Mouse (Mus musculus) G1E-ER4 (cell line): Measurements from ENCODE around the gene Pycr1. TPM values are rescaled to one million over a fixed set of nuclear protein-coding genes. Genes with fewer than 3 reads are reported as not detected.

Experiments
- GATA1 ChIP-seq: IDR thresholded peaks from one replicate; pipeline ENCODE4 v1.8.0; 2012; ENCODE audit warnings: low read length, inconsistent platforms
- polyA plus RNA-seq: library from polyadenylated mRNA; stranded (reverse); fragments of >175 nt; gene quantifications from 2 replicates; pipeline ENCODE4 v1.2.3, GENCODE M21; 2012

Gene Pycr1
- polyA plus RNA-seq, 1 experiment: 1.8 TPM

- TF ChIP-seq GATA1: no peak
Observed at GRCm38 (mm10) chr11:120605667-120606066, 37.9 kb downstream of the Pycr1 start.

GRCm38 (mm10) chr11:120603545-120603944, 40.0 kb downstream of the Pycr1 start:
- no peak for TF ChIP-seq GATA1

- no peak for TF ChIP-seq GATA1
Observed at GRCm38 (mm10) chr11:120600716-120601115, 42.9 kb downstream of the Pycr1 start.

GRCm38 (mm10) chr11:120598990-120599549, 44.5 kb downstream of the Pycr1 start:
- no peak for TF ChIP-seq GATA1

- no peak for TF ChIP-seq GATA1
Observed at GRCm38 (mm10) chr11:120598283-120598989, 45.1 kb downstream of the Pycr1 start, which contains the start of the genes Alyref and Anapc11. Gene Alyref (minus strand): TSS chr11:120598365. Gene Anapc11 (plus strand): TSS chr11:120598421.

GRCm38 (mm10) chr11:120597240-120598235, 46.0 kb downstream of the Pycr1 start:
- no peak for TF ChIP-seq GATA1

- peak; percentile 35 for TF ChIP-seq GATA1
Observed at GRCm38 (mm10) chr11:120588531-120588930, 55.0 kb downstream of the Pycr1 start.

Other genes with a start within 250 kb of the Pycr1 start
- 55.2 and 115 TPM in 2 replicates for gene Nploc4, start 206.1 kb downstream of the Pycr1 start, polyA plus RNA-seq
- gene Tspan10, start 201.1 kb downstream of the Pycr1 start, polyA plus RNA-seq: not detected in 2 replicates
- 0.17 and 0.31 TPM in 2 replicates for gene Pde6g, start 190.3 kb downstream of the Pycr1 start, polyA plus RNA-seq
- 20.5 and 22.7 TPM in 2 replicates for gene Oxld1, start 185.7 kb downstream of the Pycr1 start, polyA plus RNA-seq
- gene Ccdc137, start 185.7 kb downstream of the Pycr1 start, polyA plus RNA-seq: 50.2 and 76.0 TPM in 2 replicates
- 26.9 and 44.9 TPM in 2 replicates for gene Arl16, start 176.2 kb downstream of the Pycr1 start, polyA plus RNA-seq
- 600 and 743 TPM in 2 replicates for gene Mrpl12, start 159.2 kb downstream of the Pycr1 start, polyA plus RNA-seq
- gene Slc25a10, start 151.9 kb downstream of the Pycr1 start, polyA plus RNA-seq: 74.6 and 83.7 TPM in 2 replicates
- not detected in 2 replicates for gene Gcgr, start 113.1 kb downstream of the Pycr1 start, polyA plus RNA-seq
- 170 and 215 TPM in 2 replicates for gene Mcrip1, start 94.0 kb downstream of the Pycr1 start, polyA plus RNA-seq
- not detected in 2 replicates for gene Ppp1r27, start 92.6 kb downstream of the Pycr1 start, polyA plus RNA-seq
- gene P4hb, start 70.5 kb downstream of the Pycr1 start, polyA plus RNA-seq: 559 and 642 TPM in 2 replicates
- gene Arhgdia, start 62.1 kb downstream of the Pycr1 start, polyA plus RNA-seq: 1,177 and 1,217 TPM in 2 replicates
- 539 and 588 TPM in 2 replicates for gene Alyref, start 45.4 kb downstream of the Pycr1 start, polyA plus RNA-seq
- 200 and 289 TPM in 2 replicates for gene Anapc11, start 45.3 kb downstream of the Pycr1 start, polyA plus RNA-seq
- gene Npb, start 35.3 kb downstream of the Pycr1 start, polyA plus RNA-seq: 1.7 and 2.3 TPM in 2 replicates
- 149 and 196 TPM in 2 replicates for gene Pcyt2, start 25.8 kb downstream of the Pycr1 start, polyA plus RNA-seq
- gene Sirt7, start 18.5 kb downstream of the Pycr1 start, polyA plus RNA-seq: 108 and 170 TPM in 2 replicates
- 44.0 and 52.0 TPM in 2 replicates for gene Mafg, start 10.2 kb downstream of the Pycr1 start, polyA plus RNA-seq
- gene Myadml2, start 4.4 kb upstream of the Pycr1 start, polyA plus RNA-seq: not detected in 2 replicates
- not detected in 2 replicates for gene Notum, start 17.4 kb upstream of the Pycr1 start, polyA plus RNA-seq
- gene Aspscr1, start 29.2 kb upstream of the Pycr1 start, polyA plus RNA-seq: 215 and 275 TPM in 2 replicates
- gene Cenpx, start 70.0 kb upstream of the Pycr1 start, polyA plus RNA-seq: 42.0 and 251 TPM in 2 replicates
- gene Lrrc45, start 70.2 kb upstream of the Pycr1 start, polyA plus RNA-seq: 28.7 and 33.4 TPM in 2 replicates
- 1.6 and 2.7 TPM in 2 replicates for gene Rac3, start 77.7 kb upstream of the Pycr1 start, polyA plus RNA-seq
- 28.9 and 50.8 TPM in 2 replicates for gene Dcxr, start 83.5 kb upstream of the Pycr1 start, polyA plus RNA-seq
- gene Cbr2, start 88.3 kb upstream of the Pycr1 start, polyA plus RNA-seq: not detected in 2 replicates
- gene Hmga1b, start 119.0 kb upstream of the Pycr1 start, polyA plus RNA-seq: 2,256 and 2,629 TPM in 2 replicates
- gene Rfng, start 140.4 kb upstream of the Pycr1 start, polyA plus RNA-seq: 50.0 and 86.3 TPM in 2 replicates
- 73.2 and 84.7 TPM in 2 replicates for gene Gps1, start 140.5 kb upstream of the Pycr1 start, polyA plus RNA-seq
- gene Dus1l, start 152.6 kb upstream of the Pycr1 start, polyA plus RNA-seq: 184 and 189 TPM in 2 replicates
- 420 and 762 TPM in 2 replicates for gene Fasn, start 180.8 kb upstream of the Pycr1 start, polyA plus RNA-seq